Mouse (Mus musculus): Measurements from ENCODE around the gene Spef1.

Spef1 gene

DNA sequence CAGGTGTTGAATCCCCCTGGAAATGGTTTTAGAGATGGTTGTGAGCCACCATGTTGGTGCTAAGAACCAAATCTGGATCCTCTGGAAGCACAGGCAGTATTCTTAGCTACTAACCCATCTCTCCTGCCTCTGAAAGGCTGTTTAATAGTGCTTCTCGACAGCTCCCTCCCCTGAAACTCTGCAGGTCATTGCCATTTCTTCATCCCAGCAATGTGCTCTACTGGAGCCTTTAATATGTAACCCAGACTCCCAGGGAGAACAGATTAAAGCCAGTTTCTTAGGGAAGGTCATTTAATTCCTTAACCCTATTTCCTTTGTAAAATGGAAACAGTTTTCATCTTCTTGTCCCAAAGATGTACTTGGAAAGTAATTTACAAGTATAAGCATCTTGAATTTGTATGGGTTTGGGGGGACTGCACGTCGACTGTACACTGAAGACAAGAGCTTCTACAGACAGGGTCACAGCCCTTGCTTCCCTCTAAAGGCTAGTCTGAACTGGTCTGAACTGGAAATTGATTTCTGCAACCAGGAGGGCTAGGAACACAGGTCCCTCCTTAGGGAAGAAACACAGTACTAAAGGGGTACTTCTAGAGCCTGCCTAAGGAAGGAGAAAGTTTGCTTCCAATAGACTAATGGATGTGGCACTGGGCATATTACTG is 11.7 kb downstream of the Spef1 start:
- no peak for DNase-seq (ENCODE audit: low read depth in 1 of 2, low spot score in 2 of 2)

DNA sequence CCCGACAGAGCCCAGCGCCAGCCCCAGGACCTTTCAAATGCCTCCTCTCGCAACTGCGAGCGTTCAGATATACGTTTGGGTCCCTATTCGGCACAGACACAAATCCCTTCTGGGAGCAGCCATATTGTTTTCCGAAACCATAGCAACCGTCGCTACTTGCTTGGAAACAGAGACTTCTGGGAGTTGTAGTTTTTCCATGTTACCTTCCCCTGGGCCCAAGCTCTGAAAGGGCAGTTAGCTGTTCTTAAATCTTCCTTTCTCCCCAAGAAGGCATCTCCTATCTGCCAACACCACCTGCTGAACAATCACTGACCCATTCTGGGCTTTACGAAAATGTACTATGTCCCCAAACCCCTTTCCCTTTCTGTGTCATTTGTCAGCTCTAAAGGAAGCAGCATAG is 12.4 kb downstream of the Spef1 start:
- DNase-seq (ENCODE audit: low read depth in 1 of 2, low spot score in 2 of 2) = peak in 1 of 2 experiments; percentile 31

DNA sequence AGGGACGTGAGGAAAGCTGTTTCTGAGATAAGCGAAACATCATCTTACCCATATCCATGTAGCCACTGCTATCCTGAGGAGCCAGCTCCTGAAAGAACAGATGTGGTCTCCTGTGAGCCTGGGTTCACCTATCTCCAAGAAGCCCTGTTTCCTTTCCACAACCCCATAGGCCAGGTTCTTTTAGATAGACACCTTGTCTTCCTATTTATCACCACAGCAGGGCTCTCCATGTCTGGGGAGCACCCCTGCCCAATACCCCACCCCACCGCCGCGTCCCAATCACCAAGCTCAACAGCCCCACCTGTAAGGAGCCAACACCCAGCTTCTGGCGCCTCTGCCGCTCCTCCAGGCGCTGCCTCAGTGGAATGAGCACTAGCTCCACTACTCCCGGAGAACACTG is 14.8 kb downstream of the Spef1 start:
- DNase-seq (ENCODE audit: low read depth in 1 of 2, low spot score in 2 of 2) = no peak

DNA sequence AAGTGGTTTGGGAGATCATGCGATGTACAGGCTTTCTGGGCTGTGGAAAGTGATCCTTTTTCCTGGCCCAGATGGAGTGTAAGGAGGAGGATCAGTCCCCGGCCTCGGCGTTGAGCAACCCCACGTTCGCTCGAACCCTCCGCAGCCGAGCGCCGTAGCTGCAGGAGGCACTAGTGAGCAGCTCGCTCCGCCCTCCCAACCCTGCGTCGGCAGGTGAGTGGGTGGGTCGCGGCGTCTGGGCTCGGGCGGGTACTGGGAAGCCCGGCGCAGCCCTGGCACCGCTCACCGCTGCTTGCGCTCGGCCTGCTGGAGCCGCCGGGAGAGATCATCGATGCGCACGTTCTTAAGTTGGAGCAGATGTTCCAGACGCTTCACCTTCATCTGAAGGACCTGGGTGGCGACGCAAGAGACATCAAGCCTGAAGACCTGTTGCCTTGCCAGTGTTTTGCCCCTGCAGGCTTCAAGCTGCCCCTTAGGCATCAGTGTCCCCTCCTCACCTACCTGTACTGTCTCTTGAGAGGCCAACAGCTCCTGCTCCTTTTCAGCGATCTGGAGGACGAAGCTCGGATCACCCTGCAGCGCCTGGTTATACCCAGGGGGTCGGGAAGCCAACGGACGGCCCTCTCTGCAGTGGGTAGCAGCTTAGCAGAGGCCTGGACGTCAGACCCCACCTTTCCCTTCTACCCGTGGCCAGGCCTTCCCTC is 15.5 kb downstream of the Spef1 start:
- peak in 1 of 2 experiments; percentile 19 for DNase-seq (ENCODE audit: low read depth in 1 of 2, low spot score in 2 of 2)

DNA sequence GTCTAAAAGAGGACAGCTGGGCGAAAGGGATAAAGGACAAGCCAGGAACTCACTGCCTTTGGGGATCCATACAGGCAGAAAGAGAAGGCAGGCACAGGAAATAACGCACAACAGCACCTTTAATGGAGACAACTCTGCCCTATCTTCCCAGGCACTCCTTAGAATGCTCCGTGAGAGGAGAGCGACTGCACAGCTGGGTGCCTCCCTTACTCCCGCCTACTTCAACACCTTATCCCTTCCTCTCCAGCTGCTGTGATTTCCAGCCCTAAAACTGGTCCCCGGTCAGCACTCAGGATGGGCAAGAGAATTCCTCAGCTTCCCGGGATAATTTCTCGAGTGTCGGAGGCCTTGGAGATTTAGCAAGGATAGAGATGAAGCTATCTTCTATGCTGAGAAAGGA is 16.1 kb downstream of the Spef1 start:
- no peak for DNase-seq (ENCODE audit: low read depth in 1 of 2, low spot score in 2 of 2)

DNA sequence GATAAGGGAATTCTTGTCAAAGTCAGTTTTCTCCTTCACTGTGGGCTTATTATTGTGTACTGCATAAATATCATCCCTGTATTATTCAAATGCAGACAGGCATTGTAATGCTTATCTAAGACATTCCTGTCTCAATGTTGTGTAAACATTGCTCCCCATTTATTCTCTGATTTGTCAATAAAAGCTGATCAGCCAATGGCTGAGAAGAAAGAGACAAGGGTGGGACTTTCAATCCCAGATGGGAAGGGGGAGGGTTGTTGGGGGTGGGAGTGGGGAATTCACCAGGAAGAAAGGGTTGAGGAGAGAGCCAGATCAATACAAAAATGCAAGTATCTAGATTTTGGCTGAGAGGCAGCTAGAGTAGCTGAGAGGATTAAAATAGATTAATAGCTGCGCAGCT is 18.2 kb downstream of the Spef1 start:
- DNase-seq (ENCODE audit: low read depth in 1 of 2, low spot score in 2 of 2) = no peak

DNA sequence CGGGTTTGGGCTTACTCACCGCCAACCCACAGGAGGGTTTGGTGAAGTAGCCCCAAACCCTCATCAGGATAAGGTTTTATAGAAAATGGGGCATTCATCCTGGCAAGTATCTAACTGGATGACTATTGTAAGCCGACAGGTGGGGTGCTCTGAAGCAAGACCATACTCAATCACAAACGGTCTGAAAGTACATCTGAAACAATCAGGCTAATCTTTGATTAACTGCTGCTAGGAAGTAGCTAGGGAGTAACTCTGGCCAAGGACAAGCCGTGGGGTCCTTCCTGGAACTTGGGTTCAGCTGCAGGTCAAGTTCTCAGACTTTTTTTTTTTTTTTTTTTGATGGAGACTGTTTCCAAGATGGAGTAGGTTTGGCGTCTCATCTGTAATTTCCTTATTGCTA is 19.1 kb downstream of the Spef1 start:
- no peak for DNase-seq (ENCODE audit: low read depth in 1 of 2, low spot score in 2 of 2)

DNA sequence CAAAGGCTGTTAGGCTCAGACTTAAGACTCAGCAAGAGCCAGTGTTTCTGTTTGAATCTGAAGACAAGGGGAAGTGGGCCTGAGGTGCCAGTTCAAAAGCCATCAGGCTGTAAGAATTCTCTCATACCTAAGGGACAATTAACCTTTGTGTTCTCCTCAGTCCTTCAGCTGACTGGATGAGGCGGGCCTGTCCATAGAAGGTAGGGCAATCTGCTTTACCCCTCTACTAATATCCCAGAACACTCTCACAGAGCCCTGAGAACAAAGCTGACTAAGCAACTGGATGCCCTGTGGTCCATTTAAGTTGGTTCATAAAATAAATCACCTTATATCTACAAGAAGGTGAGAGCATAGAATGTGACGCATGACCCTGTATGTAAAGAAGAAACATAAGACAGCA is 20.9 kb downstream of the Spef1 start:
- DNase-seq (ENCODE audit: low read depth in 1 of 2, low spot score in 2 of 2) = no peak

DNA sequence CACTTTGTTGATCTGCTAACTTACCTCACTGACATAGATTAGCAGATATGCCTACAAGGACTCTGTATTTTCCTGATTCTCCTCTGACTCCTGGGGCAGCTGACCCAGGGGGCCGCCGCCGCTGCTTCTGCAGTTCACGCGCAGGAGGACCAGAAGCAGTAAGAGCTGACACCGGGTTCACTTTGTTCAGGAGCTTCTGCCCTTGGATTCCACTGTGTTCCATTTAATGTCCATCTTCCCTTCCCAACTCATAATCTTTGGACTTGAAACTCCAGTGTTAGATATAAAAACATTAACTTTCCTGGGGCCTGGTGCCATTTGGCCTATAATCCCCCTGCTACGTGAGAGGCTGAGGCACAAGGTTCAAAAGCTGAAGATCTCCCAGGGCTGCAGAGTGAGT is 23.2 kb downstream of the Spef1 start:
- no peak for DNase-seq (ENCODE audit: low read depth in 1 of 2, low spot score in 2 of 2)

DNA sequence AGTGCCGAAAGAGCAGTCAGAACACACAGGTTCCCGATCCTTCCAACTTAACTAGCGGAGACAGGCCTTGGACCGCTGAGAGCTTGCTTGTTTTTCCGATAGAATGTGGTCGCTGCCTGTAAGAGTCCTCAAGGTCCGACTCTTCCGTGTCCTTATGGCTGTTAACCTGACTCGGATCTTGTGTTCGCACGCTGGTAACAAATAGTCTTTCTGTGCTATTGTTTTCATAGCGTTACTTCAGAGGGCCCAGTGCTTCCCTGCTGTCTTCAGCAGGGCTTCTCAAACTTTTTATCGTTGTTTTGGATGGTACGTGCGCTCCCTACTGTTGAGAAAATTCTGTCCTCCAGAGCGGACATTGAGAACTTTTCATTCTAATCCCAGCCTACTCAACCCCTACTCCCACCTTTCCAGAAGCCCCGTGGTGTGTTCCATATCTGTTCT is 26.4 kb downstream of the Spef1 start:
- DNase-seq (ENCODE audit: low read depth in 1 of 2, low spot score in 2 of 2) = peak in 1 of 2 experiments; percentile 8

DNA sequence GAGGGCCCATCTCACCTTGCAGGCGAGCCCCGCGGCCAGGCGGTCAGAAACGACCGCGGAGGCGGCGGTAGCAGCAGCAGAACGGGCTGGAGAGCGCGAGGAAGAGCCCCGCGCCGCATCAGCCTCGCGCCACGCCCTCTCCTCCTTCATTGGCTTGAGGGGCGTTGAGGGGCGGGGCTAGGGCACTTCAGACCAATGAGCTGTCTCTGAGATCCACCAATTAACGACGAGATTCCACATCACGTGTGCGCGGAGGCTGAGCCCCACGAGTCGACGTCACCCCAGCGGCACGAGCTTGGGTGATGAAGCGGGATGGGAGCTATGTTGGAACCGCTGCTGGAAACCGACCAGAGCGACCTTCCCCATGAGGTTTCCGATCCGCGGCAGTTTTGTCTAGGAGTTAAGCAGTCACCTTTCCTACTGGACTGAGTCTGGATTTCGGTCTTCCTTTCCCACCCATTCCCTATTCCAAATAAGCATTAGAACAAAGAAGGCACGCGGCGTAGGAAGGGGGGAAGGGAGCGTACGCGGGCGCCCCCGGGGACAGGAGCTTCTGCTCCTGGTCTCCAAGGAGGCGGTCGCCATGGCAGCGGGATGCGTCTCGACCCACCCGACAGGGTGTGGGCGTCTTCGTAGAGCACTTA is 27.0 kb downstream of the Spef1 start, which contains the start of gene 1700037H04Rik:
1700037H04Rik (minus strand) TSS at position 144 of the 644 bp plus-strand sequence.
- DNase-seq (ENCODE audit: low read depth in 1 of 2, low spot score in 2 of 2) = peak; percentile 86 to 89

DNA sequence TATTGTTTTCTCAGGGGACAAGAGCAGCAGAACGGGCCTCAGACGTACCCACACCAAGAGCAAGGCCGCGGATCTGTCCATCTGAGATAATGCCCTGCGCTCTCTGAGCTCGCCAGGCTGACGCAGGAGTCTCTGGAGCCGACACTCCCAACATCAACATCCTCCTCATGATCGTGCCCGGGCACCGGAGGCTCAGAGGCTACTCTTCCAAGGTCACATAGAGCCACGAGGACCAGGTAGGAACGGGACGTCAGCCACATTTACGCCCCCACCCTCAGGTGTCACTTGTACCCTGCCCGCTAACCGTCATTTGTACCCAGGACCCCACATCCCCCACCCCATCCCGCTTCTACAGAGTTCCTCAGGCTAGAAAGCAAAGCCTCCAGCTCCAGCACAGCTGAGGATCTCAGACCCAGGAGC is 27.6 kb downstream of the Spef1 start:
- peak in 1 of 2 experiments; percentile 15 for DNase-seq (ENCODE audit: low read depth in 1 of 2, low spot score in 2 of 2)

DNA sequence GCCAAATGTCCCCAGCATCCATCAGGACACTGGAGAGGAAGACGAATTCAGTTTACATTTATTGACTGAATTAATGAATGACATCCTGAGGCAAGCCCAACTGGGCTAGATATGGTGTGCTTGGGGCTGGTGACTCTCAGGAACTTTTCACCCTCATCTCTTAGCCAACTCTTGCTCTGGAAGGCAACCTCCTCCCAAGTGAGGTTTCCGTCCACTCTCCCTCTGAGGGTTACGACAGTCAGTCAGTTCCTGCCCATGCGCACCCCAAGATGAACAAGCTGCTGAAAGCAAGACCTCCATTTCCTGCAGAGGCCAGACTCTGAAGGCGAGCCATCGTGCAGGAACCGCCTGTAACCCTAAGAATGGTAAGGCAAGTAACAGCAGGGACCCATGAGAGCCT is 30.1 kb downstream of the Spef1 start:
- no peak for DNase-seq (ENCODE audit: low read depth in 1 of 2, low spot score in 2 of 2)

DNA sequence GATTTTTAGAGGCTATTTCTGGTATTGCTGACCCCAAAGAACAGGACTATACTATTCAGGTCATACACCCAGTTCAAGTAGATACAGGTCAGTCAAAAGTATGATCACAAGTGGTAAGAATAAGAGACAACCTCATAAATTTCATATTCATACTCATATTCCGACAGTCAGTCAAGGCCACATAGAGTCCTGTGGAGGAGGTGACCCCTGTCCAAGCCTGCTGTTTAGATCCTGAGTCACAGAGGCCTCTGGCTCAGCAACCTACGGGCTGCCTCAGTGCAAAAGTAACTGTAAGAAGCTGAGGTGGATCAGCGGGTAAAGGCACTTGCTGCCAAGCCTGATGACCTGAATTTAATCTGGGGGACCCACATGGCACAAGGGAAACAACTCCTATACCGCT is 33.0 kb downstream of the Spef1 start:
- no peak for DNase-seq (ENCODE audit: low read depth in 1 of 2, low spot score in 2 of 2)

DNA sequence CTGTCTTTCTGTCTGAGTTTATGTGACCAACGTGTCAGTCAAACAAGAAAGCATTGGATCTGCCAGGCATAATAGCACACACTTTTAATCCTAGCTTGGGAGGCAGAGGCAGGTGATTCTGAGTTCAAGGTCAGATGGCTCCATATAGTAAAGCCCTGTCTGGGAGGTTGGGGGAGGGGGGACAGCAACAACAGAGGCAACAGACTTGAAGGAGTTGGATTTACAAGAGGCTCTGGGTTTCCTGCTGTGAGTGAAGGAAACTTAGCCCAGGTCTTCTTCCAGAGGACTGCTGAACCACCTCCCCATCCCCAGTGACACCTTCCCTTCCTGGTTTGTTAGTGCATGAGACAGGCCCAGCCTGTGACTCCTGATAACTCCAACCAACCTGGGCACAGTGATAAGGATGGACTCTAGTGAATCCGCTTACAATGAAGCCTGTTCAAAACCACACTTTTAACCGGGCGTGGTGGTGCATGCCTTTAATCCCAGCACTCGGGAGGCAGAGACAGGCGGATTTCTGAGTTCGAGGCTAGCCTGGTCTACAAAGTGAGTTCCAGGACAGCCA is 34.8 kb downstream of the Spef1 start:
- no peak for DNase-seq (ENCODE audit: low read depth in 1 of 2, low spot score in 2 of 2)

DNA sequence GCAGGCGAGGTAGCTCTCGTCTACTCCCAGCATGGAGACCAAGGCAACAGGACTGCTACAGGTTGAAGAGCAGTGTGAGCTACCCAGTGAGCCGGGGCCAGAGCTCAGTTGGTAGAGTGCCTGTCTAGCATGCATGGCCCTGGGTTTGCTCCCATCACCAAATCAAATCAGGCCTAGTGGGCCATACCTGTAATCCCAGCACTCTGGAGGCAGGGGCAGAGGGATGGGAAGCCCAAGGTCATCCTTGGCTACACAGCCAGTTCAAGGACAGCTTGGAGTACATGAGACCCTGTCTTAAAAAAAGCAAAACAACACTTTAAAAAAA is 37.9 kb downstream of the Spef1 start:
- DNase-seq (ENCODE audit: low read depth in 1 of 2, low spot score in 2 of 2) = no peak

DNA sequence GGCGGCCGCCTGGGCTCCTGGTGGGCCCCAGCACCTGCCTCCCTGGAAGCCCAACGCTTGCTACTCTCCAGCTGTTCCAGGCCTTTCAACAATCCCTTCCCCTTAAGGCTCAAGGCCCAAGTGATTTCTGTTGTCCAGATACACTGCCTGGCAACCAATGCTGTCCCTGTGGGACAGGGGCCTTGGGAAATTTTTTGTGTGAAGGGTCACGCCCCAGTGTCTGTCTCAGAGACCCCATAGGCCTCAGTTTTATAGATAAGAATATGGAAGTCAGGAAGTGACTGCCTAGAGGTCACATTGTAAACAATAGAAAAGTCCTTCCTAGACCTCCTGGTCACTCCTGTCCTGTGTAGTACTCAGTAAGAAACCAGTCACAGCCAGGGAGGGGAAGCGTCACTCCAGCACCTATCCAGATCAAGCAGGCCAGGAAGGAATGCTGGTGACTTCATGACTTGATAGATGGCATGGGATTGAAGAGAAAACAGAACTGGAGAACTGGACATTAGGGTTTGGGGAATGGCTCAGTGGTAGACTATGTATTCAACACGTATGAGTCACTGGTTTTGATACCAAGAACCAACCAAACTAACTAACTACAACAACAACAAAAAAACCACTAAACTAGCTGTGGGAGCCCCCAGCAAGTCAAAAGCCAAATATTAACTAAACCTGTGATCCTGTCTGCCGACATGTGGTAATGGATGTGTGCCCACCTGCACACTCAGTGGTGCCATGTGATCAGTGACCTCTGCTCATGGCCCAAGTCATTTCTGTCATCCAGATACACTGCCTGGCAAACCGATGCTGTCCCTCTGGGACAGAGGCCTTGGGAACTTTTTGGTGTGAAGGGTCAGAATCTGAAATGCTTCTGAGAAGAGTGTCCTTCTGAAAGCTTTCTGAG is 38.5 kb downstream of the Spef1 start:
- no peak for DNase-seq (ENCODE audit: low read depth in 1 of 2, low spot score in 2 of 2)

DNA sequence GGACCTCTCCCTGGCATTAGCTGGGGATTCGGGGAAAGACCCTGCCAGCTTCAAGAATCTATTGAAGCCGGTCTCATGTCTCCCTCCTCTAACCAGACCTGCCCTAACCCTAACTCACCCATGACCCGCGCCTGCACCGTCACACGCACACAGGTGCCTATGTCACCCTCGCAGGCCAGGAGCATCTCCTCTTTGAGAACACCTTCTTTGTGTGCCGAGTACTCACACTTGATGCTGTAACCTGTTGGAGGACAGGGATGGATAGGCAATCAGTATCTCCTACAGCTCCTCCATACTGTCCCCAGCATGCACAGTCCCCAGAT is 40.1 kb downstream of the Spef1 start:
- DNase-seq (ENCODE audit: low read depth in 1 of 2, low spot score in 2 of 2) = no peak

DNA sequence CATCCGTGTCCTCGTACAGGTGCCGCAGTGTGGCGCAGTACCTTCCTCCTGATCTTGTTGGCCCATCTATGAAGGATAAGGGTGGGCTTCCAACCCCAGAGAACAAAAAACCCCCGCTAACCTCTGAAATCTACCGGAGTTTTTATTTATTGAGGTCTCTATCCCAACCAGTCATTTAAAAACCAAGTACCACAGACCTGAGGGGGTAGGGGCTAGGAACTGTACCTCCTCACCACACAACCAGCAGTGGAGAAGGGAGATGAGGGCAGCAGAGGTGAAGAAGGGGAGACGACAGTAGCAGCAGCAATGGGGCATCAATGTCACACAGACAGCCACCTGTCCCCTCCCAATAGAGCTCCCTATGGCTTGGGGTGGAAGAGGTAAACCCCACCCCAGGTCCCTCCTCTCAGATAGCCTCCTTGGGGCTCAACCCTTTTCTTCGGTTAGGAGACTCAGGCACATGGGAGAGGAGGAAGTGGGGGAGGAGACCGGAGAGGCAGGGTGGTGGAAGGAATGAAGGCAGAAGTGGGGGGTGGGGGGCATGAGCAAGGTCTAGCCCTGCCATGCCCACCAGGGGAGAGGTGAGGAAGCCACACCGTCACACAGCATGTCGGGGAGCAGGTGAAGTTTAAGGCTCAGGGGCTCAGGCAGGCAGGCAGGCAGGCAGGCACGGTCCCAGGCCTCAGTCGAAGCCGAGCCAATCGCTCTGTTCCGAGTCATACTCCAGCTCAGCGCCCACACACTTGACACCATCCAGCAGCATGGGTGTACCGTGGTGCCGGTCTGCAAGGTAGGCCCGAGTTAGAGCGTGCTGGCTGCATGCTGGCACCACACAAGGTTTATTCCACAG is 40.7 kb downstream of the Spef1 start:
- no peak for DNase-seq (ENCODE audit: low read depth in 1 of 2, low spot score in 2 of 2)

DNA sequence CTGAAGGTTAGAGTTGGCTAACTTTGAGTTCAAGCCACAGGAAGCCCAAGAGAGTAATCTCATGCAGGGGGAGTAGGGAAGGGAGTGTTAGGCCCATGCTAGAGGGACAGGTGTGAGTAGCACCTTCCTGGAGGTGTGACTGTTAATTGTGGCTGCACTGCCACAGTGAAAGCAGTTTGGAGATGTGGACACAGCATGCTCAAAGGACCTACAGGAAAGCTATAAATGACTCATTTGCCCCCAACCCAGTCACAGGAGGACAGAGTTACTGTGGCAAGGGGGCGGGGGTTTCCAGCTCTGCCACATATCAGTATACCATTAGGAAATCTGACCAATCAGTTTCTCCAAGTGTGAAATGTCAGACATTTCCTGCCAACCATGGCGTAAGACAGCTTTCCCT is 41.5 kb downstream of the Spef1 start:
- DNase-seq (ENCODE audit: low read depth in 1 of 2, low spot score in 2 of 2) = no peak

Data from monocyte, adult 2 months (primary cell).